11 mouse cellular contexts compared by ENCODE assay signal in the genomic region with DNA sequence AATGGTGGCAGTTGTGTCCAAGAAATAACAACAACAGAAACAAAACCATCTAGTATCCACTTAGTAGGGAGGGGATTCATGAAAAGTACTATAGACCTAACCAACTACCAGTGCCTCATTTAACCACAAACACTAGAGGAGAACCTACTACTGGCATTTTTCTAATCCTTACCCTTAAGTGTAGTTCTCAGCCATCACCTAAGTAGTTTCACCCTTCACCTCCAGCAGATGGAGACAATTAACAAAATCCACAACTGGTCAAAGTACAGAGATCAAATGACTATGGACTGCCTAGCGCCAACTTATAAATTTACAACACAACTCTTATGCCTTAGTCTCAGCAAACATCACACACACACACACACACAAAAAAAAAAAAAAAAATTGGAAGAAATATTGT.
"Had no signal": no experiment of that assay in that cellular context is flagged by ENCODE, and none has a peak within 500 bp of the region (broad histone marks: within the 10 kb centered on the region; RNA-seq: fewer than 3 reads in every experiment).

No protein-coding gene starts in this region.

- H3K4me2 ChIP-seq: kidney, embryonic 15.5 days; liver, embryonic 11.5 days; liver, embryonic 15.5 days; midbrain, embryonic 13.5 days had no signal

- H3K27me3 ChIP-seq: kidney, embryonic 15.5 days; liver, embryonic 15.5 days; midbrain, embryonic 13.5 days had no signal

- H3K4me1 ChIP-seq: kidney, embryonic 15.5 days; liver, embryonic 15.5 days; midbrain, embryonic 13.5 days had no signal

- DNase-seq: kidney, postnatal 25 days; lung, adult 2 months; lung, postnatal 36 days; right cerebral cortex, adult 18-20 months; right cerebral cortex, postnatal 25 days had no signal

- H3K4me3 ChIP-seq: kidney, embryonic 15.5 days; liver, embryonic 15.5 days; midbrain, embryonic 13.5 days had no signal

- H3K9ac ChIP-seq: kidney, embryonic 15.5 days; liver, embryonic 15.5 days; midbrain, embryonic 13.5 days had no signal

- H3K9me3 ChIP-seq: kidney, embryonic 15.5 days; liver, embryonic 15.5 days; midbrain, embryonic 13.5 days had no signal

- ATAC-seq: lung, postnatal 0 days; midbrain, embryonic 13.5 days had no signal

- H3K27ac ChIP-seq: kidney, embryonic 15.5 days; liver, embryonic 15.5 days; midbrain, embryonic 13.5 days; stomach, postnatal 0 days had no signal

- H3K36me3 ChIP-seq: kidney, embryonic 15.5 days; liver, embryonic 15.5 days; midbrain, embryonic 13.5 days had no signal
